Mouse (Mus musculus) MEL-GATA-1-ER (cell line): ENCODE results near the gene Slc17a1.

Experiments
- DNase-seq: peaks from one replicate; pipeline ENCODE4 v3.0.0-alpha.2; 2012; ENCODE audit warnings: low read depth; ENCODE audit errors: extremely low read depth

The Slc17a1 gene

DNA sequence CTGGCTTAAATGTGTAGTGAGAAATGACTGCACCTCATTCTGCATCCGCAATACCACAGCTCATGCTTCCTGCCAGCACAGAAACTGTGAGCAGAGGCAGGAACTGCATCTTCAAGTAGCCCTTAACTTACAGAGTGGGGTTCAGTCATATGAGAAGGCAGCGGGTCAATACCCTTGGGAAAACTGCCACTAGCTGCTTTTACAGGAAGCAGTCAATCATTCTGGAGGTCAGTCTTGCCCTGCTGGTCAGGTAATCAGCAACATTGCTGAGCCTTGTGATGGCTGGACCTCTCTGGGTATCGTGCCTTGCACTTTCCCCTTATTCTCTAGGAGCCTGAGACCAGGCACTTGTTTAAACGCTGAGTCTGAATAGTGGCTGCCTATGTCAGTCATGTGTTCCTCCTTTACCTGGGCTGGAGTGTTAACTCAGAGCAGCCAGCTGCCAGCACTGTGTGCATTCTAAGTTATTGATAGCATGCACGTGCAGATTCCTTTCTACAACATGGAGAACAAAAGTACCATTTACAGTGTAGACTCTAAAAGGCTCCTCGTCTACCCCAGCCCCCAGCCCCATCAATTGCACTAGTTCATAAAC, 21.6 kb downstream of the Slc17a1 start:
- DNase-seq = no peak

DNA sequence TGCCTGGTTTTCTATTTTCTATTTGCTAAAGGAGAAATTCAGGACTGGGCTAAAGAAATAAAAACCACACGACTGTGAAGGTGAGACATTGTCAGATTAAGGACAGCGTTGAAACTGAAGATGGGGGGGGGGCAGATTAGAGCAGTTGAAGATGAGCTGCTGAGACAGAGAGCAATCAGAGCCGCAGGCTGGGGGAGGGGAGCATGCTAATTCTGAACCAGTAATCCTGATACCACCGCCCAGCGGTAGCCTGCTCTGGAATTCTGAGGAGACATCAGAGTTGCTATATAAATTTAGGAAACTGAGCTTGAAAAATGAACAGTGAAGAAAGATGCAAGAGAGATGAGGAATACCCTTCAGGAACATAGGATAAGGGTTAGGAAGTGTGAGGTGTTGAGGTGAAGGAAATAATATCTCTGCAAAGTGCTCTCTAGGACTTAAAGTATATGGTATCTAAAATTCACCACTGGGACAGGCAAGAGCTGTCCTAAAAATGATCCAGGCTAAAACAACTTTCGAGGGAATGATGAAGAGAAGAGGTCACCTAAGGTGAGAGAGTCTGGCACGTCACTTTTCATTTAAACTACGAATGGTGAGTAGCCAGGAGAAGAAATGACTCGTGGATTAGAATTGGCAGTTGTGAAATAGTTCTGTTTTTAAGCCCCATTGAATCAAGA, 25.2 kb downstream of the Slc17a1 start:
- no peak for DNase-seq

DNA sequence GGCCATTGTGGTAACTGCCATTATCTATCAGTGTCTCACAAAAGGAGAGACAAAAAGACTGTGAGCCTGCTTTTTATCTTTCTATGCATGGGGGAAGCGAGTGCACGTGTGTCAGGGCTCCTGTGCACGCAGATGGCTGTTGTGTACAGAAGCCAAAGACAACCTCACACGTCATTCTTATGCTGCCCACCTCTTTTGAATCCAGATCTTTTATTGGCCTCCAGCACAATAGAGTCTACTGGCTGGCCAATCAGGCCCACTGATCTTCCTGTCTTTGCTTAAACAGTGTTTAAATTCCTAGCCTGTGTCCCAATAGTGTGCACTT, 25.7 kb downstream of the Slc17a1 start:
- DNase-seq = no peak

DNA sequence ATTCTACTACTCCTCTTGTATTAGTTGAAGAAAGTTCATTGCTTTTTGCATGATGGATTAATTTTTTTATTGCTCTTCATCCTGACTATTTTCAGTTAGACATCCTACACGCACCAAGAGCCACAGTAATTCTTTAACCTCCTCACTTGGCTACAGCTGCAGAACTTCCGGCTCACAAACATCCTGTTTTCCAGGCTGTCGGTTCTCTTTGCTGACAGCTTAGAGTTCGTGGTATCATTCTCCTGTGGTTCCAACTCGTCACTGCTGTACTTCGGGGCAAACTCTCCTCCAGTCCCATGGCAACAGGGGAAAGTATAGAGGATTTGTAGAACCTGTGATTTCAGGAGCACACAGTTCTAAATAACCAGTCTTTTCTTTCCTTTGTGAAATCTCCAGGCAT, 30.7 kb downstream of the Slc17a1 start:
- no peak for DNase-seq

DNA sequence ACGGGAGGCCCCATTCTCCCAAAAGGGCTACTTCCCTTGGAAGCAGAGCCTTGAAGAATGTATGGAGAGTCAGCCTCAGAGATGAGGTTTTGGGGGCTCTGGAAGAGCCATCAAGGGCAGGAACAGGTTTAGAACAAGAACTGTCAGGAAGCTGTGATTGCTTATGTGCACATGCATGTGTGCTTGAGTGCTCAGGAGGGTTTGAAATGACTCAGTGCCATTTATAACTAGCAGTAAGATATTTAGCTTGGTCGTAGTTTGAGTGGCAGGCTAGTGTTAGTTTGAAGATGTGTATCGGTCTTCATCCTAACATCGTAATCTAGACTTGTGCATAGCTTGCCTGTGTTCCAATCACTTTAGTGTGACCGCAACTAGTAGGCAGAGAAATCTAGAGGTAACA, 39.4 kb downstream of the Slc17a1 start:
- no peak for DNase-seq

DNA sequence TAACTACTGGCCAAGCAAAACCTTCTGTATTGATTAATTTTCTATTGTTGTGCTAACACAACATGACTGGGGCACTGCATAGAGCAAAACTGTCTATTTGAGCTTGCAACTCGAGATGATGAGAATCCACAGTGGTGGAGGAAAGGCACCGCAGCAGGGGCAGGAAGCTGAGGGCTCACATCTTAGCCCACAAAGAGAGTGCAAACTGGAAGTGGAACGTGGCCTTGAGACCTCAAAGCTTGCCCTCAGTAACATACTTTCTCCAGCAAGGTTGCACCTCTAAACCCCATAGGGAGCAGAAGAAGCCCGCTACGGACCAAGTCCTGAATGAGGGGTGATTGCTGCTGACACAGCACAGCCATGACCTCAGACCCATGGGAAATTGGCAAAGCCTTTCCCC, 42.6 kb downstream of the Slc17a1 start:
- DNase-seq = no peak

DNA sequence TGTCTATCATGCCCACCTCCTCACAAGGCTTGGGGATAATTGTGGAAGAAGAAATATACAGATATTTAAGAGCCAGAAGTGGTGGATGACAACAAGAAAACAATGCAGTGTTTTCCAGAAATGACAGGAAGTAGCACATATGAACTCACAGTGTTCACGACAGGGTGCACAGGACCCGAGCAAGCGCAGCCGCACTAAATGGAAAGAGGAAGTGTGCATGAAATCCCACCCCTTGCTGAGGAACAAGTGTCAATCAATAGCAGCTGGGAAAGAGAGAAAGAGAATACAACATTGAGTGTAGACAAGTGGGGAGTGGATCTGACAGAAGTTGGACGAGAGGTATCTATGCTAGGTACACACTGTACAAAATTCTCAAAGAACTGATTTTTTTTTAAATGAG, 43.8 kb downstream of the Slc17a1 start:
- DNase-seq = peak; percentile 76

DNA sequence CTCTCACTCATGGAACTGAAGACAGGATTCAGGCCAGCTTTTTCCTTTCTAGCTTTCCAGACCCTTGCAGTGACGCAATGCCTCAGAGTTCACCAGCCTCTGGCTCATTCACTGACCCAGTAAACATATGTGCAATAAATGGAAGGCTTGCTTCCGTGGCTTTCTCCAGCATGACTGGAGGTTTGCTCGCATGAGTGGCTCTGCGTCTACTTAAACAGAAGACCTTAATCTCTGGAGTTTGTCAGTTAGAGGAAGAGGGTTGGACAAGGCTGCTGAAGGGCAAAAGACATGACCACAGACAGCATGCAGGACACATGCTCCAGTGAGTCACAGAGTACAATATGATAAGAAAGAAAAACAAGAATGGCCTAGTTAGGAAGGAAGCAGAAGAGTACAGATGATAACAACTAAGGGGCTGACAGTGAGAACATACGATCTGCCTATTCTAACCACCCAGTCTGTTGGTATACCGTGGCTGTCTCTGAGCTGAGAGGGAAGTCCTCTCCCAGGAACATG, 46.3 kb downstream of the Slc17a1 start:
- peak; percentile 96 for DNase-seq

DNA sequence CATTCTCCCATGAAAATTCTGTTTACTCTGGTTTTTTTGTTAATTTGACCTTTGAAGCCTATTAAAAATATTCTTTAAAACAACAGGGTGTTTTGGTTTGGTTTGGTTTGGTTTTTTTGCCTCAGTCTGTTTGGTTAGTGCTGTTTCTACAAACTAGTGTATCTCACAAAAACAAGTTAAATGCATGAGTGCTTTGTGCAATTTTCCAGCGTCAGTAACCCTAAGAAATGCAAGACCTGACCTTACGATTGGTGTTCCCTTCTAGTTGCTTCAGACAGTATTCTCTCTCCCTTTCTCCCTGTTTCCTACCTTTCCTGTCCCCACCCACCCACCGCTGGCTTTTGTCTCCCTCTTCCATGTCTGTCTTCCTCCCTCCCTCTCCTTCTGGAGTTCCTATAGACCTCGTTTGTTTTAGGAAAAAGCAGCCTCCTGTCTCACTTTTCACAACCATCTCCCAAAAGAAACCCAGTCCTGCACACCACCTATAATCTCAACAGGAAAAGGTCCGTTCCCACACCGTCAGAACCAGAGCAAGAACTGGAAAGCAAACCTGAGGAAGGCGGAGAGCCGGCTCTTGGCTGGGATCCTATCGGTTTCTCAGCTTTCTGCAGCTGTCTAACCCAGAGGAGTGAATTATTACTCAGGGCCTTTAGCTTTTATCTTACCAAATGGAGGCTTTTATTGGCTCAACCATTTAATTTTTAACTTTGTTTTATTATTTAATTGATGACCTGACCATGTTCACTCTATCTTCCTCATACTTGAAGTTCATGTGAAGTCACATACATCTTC, 47.0 kb downstream of the Slc17a1 start, which contains the start of gene Slc17a4:
TSS of gene Slc17a4 (minus strand) at position 634 of the 792 bp plus-strand sequence.
- DNase-seq = peak; percentile 59

DNA sequence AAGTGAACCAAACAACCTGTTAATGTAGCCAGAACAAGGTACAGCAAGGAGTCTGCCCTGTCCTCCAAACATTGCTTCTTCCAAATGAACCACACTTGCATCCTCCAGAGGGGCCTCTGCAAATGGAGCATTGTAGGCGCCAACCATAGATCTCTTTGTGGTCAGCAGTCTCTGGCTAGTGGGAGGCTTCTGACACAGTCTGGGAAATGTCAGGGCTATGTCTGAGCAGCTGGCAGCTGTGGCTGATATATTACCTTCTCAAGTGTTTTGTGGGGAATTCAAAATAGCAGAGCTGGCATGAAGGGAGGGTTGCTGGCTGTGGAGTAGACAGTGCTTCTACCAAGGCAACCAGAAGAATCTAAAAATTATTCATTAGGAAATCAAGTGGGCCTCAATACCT, 48.6 kb downstream of the Slc17a1 start:
- no peak for DNase-seq

DNA sequence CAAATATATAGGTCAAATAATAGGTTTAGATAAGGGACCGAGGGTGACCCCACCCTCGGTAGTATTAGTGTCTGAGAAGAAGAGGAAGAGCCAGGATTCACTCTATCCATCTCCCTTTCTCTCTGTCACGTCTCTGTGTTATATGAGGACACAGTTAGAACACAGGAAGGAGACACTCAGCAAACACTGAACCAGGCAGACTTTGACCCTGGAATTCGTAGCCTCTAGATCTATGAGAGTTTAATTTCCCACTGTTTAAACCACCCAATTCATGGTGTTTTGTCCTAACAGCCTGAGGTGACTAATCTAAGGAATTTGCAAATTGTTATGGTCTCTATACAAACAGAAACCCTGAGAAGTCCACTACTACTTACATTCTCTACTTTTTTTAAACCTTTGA, 50.1 kb downstream of the Slc17a1 start:
- DNase-seq = no peak

DNA sequence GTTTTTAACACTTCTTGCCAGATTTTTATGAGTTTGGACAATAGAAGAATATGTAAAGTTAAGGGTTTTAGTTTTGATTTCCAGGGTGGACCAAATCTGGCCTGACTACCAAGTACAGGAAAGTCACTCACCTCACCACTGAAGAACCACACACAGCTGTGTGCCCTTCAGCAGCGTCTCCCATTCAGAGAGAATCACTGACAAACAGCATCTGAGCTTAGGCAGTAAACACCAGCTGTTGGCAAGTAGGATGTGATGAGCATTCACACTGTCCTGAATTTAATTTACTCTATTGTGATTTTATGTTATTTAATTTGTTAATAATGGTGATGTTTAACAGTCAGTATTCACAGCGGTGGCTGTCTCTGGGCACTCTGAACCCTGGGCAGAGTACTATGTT, 58.2 kb downstream of the Slc17a1 start:
- no peak for DNase-seq

DNA sequence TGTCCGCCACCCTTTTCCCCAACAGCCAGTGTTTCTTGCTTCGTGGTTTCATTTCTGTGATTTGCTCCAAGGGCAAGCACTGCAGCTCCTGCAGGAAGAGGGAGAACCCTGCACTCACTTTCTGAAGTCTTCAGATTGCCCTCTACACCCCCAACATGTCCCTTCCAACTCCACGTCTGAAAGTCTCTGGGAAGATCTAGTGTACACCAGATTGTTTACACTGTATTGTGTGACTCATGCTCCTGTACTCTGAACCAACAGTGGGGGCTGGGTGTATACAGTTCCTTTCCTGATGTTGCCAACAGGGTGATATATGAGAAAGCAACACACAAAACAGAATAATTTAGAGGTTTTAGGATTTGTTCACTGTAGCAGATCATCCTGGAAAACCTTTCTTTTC, 61.1 kb downstream of the Slc17a1 start:
- DNase-seq = no peak

DNA sequence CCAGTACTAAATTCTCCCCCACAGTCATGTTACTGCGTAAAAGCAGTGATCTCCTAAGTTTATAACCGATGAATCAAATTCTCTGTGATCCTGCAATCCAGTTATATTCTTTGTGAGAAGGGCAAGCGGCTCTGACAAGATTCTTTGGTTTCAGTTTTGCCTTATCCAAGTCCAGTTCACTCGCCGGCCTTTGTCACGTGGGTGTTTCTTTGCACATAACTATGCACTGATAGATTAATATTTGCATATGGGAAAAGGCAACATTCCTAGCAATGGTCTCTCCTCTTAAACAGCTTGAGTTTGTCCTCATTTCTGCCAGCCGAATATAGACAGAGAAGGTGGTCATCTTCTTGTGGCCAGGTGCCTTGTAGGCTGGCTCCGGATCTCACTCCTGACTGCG, 62.9 kb downstream of the Slc17a1 start:
- DNase-seq = no peak

DNA sequence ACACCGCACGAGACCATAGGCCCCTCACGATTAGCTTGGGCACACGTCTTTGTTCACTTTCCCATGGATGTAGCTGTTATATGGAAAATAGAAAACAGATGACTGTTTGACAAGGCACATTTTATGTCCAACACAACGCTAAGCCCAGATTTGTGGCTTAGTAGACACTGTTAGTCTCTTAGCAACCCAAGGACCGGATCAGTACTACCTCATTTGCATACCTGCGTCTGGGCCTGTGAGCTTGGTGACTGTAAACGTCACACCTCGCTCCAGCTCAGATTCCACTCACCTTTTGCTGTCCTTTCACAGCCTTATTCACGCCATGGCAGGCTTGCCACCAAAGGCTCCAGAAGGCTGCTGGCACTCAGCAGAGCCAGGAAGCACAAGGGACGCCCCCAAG, 63.4 kb downstream of the Slc17a1 start:
- no peak for DNase-seq

DNA sequence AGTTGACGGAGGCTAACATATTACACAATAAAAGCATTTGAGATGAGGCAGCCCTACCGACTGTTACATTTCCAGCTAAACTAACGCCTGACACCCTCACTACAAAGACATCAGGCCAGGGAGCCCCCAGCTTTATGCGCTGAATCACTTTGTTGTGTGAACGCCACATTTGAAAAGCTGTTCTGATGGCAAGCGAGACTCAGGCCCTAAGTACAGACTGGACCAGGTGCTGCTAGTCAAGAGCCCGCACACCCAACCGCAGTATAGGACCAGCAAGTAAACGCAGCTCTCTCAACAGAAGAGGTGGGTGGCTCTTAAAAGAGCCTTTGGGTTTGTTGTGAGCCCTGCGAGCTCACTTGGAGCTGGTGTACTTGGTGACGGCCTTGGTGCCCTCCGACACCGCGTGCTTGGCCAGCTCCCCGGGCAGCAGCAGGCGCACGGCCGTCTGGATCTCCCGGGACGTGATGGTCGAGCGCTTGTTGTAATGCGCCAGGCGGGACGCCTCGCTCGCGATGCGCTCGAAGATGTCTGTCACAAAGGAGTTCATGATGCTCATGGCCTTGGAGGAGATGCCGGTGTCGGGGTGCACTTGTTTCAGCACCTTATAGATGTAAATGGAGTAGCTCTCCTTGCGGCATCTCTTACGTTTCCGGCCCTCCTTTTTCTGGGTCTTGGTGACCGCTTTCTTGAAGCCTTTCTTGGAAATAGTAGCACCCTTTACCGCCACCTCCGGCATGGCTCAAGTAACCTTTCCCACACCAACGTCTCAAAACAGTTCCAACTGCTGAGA, 66.1 kb downstream of the Slc17a1 start, which contains the start of gene Hist1h2ba:
TSS of gene Hist1h2ba (minus strand) at position 736 of the 790 bp plus-strand sequence.
- DNase-seq = no peak

DNA sequence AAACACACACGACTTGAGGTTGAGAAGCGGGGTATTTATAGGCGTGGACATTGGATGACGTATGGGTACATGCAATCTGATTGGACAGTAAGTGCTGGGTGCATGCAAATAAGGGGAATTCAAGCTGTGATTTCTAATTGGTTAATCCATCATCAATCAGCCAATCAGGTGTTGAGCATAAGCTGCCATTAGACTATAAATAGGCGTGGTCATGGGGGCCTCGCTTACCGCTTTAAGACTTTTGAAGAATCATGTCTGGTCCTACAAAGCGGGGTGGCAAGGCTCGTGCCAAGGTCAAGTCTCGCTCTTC, 66.6 kb downstream of the Slc17a1 start, which contains the start of gene Hist1h2aa:
TSS of gene Hist1h2aa (plus strand) at position 252 of the 310 bp plus-strand sequence.
- no peak for DNase-seq

DNA sequence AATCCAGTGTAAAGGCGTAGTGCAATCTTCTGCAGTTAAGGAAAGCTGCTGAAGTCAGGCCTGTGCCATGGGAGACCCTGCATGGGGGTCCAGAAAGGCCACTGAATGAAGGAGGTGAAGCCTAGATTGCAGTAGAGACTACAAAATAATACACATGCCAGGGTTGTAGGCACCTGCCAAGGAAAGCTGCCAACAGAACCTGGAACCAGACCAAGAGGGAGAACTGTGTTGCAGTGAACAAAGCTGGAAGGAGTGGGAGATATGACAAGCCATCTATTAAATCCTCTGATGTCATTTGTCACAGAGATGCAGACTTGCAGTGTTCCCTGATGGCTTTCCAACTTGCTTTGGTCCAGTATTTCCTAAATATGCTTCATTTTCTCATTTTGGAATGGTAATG, 71.1 kb downstream of the Slc17a1 start:
- no peak for DNase-seq

DNA sequence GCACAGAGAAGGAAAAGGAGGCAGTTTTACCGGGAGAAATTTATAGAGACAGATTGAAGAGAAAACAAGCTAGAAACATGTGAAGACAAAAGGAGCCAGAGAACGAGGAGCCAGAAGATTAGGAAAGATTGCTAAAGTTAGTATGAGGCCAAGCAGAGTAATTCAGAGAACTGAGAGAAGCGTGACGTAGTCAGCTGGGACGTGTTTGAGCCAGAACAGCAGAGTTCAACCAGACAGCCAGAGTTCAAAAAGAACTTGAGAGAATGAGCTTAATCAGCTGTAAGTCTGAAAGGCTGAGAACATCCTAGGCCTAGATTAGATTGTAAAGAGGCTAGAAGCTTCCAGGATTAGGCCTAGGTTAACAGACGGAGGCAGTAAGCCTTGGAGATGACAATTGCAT, 72.7 kb downstream of the Slc17a1 start:
- DNase-seq = no peak

DNA sequence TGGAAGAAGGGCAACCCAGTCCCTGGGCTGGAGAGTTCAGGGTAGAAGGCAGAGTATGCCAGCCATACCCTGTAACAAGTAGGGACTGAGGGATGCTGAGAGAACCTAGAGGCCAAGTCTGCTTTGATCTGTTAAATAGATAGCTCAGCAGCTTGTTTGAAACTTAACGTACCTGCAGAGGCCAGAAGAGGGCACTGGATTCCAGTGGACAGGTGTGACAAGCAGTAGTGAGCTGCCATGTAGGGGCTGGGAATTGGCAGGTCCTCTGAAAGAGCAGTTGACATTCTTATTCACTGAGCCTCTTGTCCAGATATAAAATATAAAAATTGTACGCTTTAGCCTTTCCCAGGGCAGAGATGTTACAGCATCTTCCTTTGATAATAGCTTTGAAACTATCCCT, 75.3 kb downstream of the Slc17a1 start:
- DNase-seq = no peak
